ENCODE assay signal across 17 mouse cellular contexts in the genomic region with DNA sequence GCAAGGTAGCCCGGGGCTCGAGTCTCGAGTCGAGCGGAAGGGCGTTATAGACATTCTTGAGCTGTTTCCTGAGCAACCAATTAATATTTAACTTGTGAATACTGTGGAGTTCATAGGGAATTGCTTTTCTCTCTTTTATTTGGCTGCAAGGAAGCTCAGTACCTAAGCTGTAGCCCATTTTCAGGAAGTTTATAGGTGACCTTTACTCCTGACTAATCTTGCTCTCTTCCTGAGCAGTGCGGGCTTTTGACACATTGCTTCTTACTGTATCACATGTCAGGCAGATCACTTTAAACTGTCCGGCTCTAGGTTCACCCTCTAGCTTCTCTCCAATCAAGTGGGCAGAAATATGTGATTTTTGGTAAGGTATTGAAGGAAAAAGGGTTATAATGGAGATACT. TPM values are rescaled to one million over a fixed set of nuclear protein-coding genes. Genes with fewer than 3 reads are reported as not detected.
A peak's percentile ranks its signal among the peaks of the same experiment; 100 is the strongest.
DNase-seq lines count a peak whose midpoint lies in the region; ATAC-seq and TF ChIP-seq lines count a peak whose summit lies in the region.
"Had no signal": no experiment of that assay in that cellular context is flagged by ENCODE, and none has a peak within 500 bp of the region (broad histone marks: within the 10 kb centered on the region; RNA-seq: fewer than 3 reads in every experiment).

No protein-coding gene starts in this region.

- WGBS in kidney, postnatal 0 days: 58% methylated on average over 8 of the region's 8 CpGs
- 63% methylated on average over 8 of the region's 8 CpGs for WGBS in intestine, embryonic 16.5 days
- 90% methylated on average over 8 of the region's 8 CpGs for WGBS in hindbrain, embryonic 12.5 days

- H3K9ac ChIP-seq in kidney, postnatal 0 days (ENCODE audit: low read depth, low read length): no peak overlapping the region
- no peak overlapping the region for H3K9ac ChIP-seq in intestine, embryonic 16.5 days (ENCODE audit: low read depth, low read length)
- H3K9ac ChIP-seq in hindbrain, embryonic 12.5 days: no peak overlapping the region
- H3K9ac ChIP-seq: embryonic facial prominence, embryonic 12.5 days; forebrain, embryonic 15.5 days; heart, embryonic 15.5 days; hindbrain, embryonic 14.5 days had no signal

- H3K4me1 ChIP-seq in kidney, postnatal 0 days (replicated peaks; ENCODE audit: insufficient read depth, low read length): no peaks in the 10 kb centered on the region
- no peaks in the 10 kb centered on the region for H3K4me1 ChIP-seq in intestine, embryonic 16.5 days (ENCODE audit: control insufficient read depth, insufficient read depth, low read length)
- no peaks in the 10 kb centered on the region for H3K4me1 ChIP-seq in hindbrain, embryonic 12.5 days
- H3K4me1 ChIP-seq: embryonic facial prominence, embryonic 12.5 days; forebrain, embryonic 15.5 days; heart, embryonic 15.5 days had no signal

- no peak overlapping the region for H3K4me2 ChIP-seq in kidney, postnatal 0 days (ENCODE audit: low read length)
- H3K4me2 ChIP-seq in intestine, embryonic 16.5 days (ENCODE audit: low read depth, low read length): no peak overlapping the region
- H3K4me2 ChIP-seq in hindbrain, embryonic 12.5 days (replicated peaks): no peak overlapping the region
- H3K4me2 ChIP-seq: embryonic facial prominence, embryonic 12.5 days; forebrain, embryonic 15.5 days; heart, embryonic 11.5 days; heart, embryonic 15.5 days; hindbrain, embryonic 14.5 days had no signal

- no peak overlapping the region for H3K27ac ChIP-seq in kidney, postnatal 0 days
- H3K27ac ChIP-seq in intestine, embryonic 16.5 days (ENCODE audit: low read length): no peak overlapping the region
- no peak overlapping the region for H3K27ac ChIP-seq in hindbrain, embryonic 12.5 days
- H3K27ac ChIP-seq: embryonic facial prominence, embryonic 12.5 days; forebrain, embryonic 15.5 days; heart, embryonic 15.5 days; hindbrain, embryonic 14.5 days had no signal

- H3K36me3 ChIP-seq in kidney, postnatal 0 days (ENCODE audit: insufficient read depth, low read length): no peaks in the 10 kb centered on the region
- no peaks in the 10 kb centered on the region for H3K36me3 ChIP-seq in intestine, embryonic 16.5 days (ENCODE audit: control insufficient read depth, insufficient read depth, low read length)
- H3K36me3 ChIP-seq in hindbrain, embryonic 12.5 days: no peaks in the 10 kb centered on the region
- H3K36me3 ChIP-seq: embryonic facial prominence, embryonic 12.5 days; forebrain, embryonic 15.5 days; heart, embryonic 15.5 days had no signal

- no peak for TF ChIP-seq CTCF in kidney, postnatal 0 days (IDR thresholded peaks at IDR 0.05; ENCODE audit: low read depth)

- no peak for ATAC-seq in kidney, postnatal 0 days (replicated peaks; ENCODE audit: low FRiP score, low read depth)
- ATAC-seq in intestine, embryonic 16.5 days: peak; percentile 77
- ATAC-seq in hindbrain, embryonic 12.5 days (ENCODE audit: low FRiP score): no peak
- ATAC-seq: forebrain, embryonic 15.5 days had no signal

- no peaks in the 10 kb centered on the region for H3K9me3 ChIP-seq in kidney, postnatal 0 days (replicated peaks; ENCODE audit: low read length)
- H3K9me3 ChIP-seq in intestine, embryonic 16.5 days (ENCODE audit: control insufficient read depth, low read length): no peaks in the 10 kb centered on the region
- H3K9me3 ChIP-seq in hindbrain, embryonic 12.5 days (replicated peaks): no peaks in the 10 kb centered on the region
- H3K9me3 ChIP-seq: embryonic facial prominence, embryonic 12.5 days; forebrain, embryonic 15.5 days; heart, embryonic 15.5 days had no signal

- peak; percentile 5 for DNase-seq in kidney, postnatal 0 days (ENCODE audit: low spot score)
- DNase-seq in kidney, adult 18-20 months: no peak
- DNase-seq in R1 (ENCODE audit: low read depth, low spot score): peak; percentile 33
- no peak for DNase-seq in thymus, postnatal 10 days (ENCODE audit: low spot score in 2 of 2)
- DNase-seq: adrenal gland, adult 8-10 months; cerebellum, adult 11 months; cerebellum, adult 8-10 months; cerebellum, postnatal 25 days; heart, adult 18-20 months; heart, postnatal 14 days had no signal

- H3K27me3 ChIP-seq in kidney, postnatal 0 days (ENCODE audit: insufficient read depth, low read length): no peaks in the 10 kb centered on the region
- H3K27me3 ChIP-seq in intestine, embryonic 16.5 days (replicated peaks; ENCODE audit: control insufficient read depth, insufficient read depth, low read length): no peaks in the 10 kb centered on the region
- no peaks in the 10 kb centered on the region for H3K27me3 ChIP-seq in hindbrain, embryonic 12.5 days
- H3K27me3 ChIP-seq: embryonic facial prominence, embryonic 12.5 days; forebrain, embryonic 15.5 days; heart, embryonic 15.5 days had no signal

- no peak overlapping the region for H3K4me3 ChIP-seq in kidney, postnatal 0 days (replicated peaks; ENCODE audit: low read depth, low read length)
- no peak overlapping the region for H3K4me3 ChIP-seq in intestine, embryonic 16.5 days (ENCODE audit: low read length)
- H3K4me3 ChIP-seq in hindbrain, embryonic 12.5 days: no peak overlapping the region
- H3K4me3 ChIP-seq: embryonic facial prominence, embryonic 12.5 days; forebrain, embryonic 15.5 days; heart, embryonic 15.5 days had no signal

RNA-seq across cellular contexts. Expression of gene Pard3b, which starts 51.4 kb away (rescaled TPM):
- 20.6 and 21.4 TPM in 2 replicates for polyA plus RNA-seq in kidney, postnatal 0 days (2015; fragmentation: Nextera tagmentation; extraction: Ambion mirVana)
- polyA plus RNA-seq in intestine, embryonic 16.5 days (2015; fragmentation: Nextera tagmentation; extraction: Ambion mirVana): 20.2 and 22.3 TPM in 2 replicates
- 19.3 and 19.8 TPM in 2 replicates for polyA plus RNA-seq in hindbrain, embryonic 12.5 days (2016; fragmentation: Nextera tagmentation; extraction: Ambion mirVana)

Comparison
In these comparisons a context has a peak if more than half of its experiments do, and no peak if none do; other contexts are left out.
1. DNase-seq: peak in kidney, postnatal 0 days (single experiment) and R1 (single experiment); none in kidney, adult 18-20 months (single experiment) and thymus, postnatal 10 days (0 of 2).